9 mouse cellular contexts compared by ENCODE assay signal in genomic region chr6:39445801-39446572, GRCm38 (mm10). TPM values are rescaled to one million over a fixed set of nuclear protein-coding genes. Genes with fewer than 3 reads are reported as not detected.
DNase-seq lines count a peak whose midpoint lies in the region; ATAC-seq and TF ChIP-seq lines count a peak whose summit lies in the region.
"Had no signal": no experiment of that assay in that cellular context is flagged by ENCODE, and none has a peak within 500 bp of the region (broad histone marks: within the 10 kb centered on the region; RNA-seq: fewer than 3 reads in every experiment).

No protein-coding gene starts in this region.

- intact Hi-C loops in heart, adult 2 months (cut with DNase I), result no loop called here
- intact Hi-C loops in left cerebral cortex, postnatal 4 days (cut with DNase I), result no loop called here

- H3K4me2 ChIP-seq in heart, embryonic 13.5 days, result peak overlapping the region; percentile 43
- H3K4me2 ChIP-seq in embryonic facial prominence, embryonic 14.5 days (ENCODE audit: low read depth, low read length), result 0 out of 2 replicates have a peak overlapping the region, but pooled peaks have one; percentile 11
- peak overlapping the region; percentile 20 for H3K4me2 ChIP-seq in liver, embryonic 15.5 days

- WGBS in heart, embryonic 13.5 days, result 16% methylated on average over 19 of the region's 19 CpGs
- WGBS in heart, adult 2 months, result 27% methylated on average over 19 of the region's 19 CpGs
- 11% methylated on average over 19 of the region's 19 CpGs for WGBS in embryonic facial prominence, embryonic 14.5 days
- WGBS in liver, embryonic 15.5 days (ENCODE audit: insufficient replicate concordance), result 25% methylated on average over 19 of the region's 19 CpGs

- TF ChIP-seq EP300 in heart, adult 2 months (IDR thresholded peaks at IDR 0.05; ENCODE audit: insufficient read depth, low read depth, low read length), result no peak

- no peak for TF ChIP-seq POLR2A in heart, adult 2 months (IDR thresholded peaks at IDR 0.05; ENCODE audit: insufficient read depth, low read depth, low read length)

- peak overlapping the region; percentile 22; the same call in 1 of the 2 replicates for H3K4me3 ChIP-seq in heart, embryonic 13.5 days
- no peak overlapping the region for H3K4me3 ChIP-seq in heart, adult 2 months
- peak overlapping the region; percentile 65 for H3K4me3 ChIP-seq in E14TG2a.4 (replicated peaks; ENCODE audit: low read length)
- no peak overlapping the region for H3K4me3 ChIP-seq in embryonic facial prominence, embryonic 14.5 days (ENCODE audit: low read depth, low read length)
- no peak overlapping the region for H3K4me3 ChIP-seq in liver, embryonic 15.5 days (replicated peaks)

- no peak for DNase-seq in heart, adult 2 months
- DNase-seq in embryonic facial prominence, embryonic 14.5 days (ENCODE audit: low spot score), result no peak
- no peak for DNase-seq in left cerebral cortex, postnatal 4 days
- DNase-seq in layer of hippocampus, postnatal 25 days (ENCODE audit: extremely low spot score in 1 of 2, low spot score in 1 of 2), result no peak
- DNase-seq in cerebellum, adult 18-20 months, result no peak
- DNase-seq: layer of hippocampus, adult 9-11 months had no signal

- H3K27ac ChIP-seq in heart, embryonic 13.5 days (replicated peaks), result no peak overlapping the region
- no peak overlapping the region for H3K27ac ChIP-seq in heart, adult 2 months
- no peak overlapping the region for H3K27ac ChIP-seq in embryonic facial prominence, embryonic 14.5 days (replicated peaks; ENCODE audit: low read depth, low read length)
- H3K27ac ChIP-seq in liver, embryonic 15.5 days (replicated peaks), result no peak overlapping the region

- no peak for ATAC-seq in heart, embryonic 13.5 days (ENCODE audit: extremely low read depth, insufficient number of reproducible peaks, low FRiP score, low TSS enrichment)
- ATAC-seq in embryonic facial prominence, embryonic 14.5 days (ENCODE audit: low read depth), result no peak
- ATAC-seq in liver, embryonic 15.5 days (ENCODE audit: insufficient read depth), result no peak

- H3K27me3 ChIP-seq in heart, embryonic 13.5 days (replicated peaks), result no peaks in the 10 kb centered on the region
- no peaks in the 10 kb centered on the region for H3K27me3 ChIP-seq in heart, adult 2 months (ENCODE audit: control insufficient read depth, insufficient read depth, low read length)
- H3K27me3 ChIP-seq in E14TG2a.4 (ENCODE audit: insufficient read depth, low read length), result no peaks in the 10 kb centered on the region
- H3K27me3 ChIP-seq in embryonic facial prominence, embryonic 14.5 days (replicated peaks; ENCODE audit: control insufficient read depth, insufficient read depth, low read length), result no peaks in the 10 kb centered on the region
- peaks cover 31% of the 10 kb centered on the region for H3K27me3 ChIP-seq in liver, embryonic 15.5 days

- H3K79me2 ChIP-seq in heart, adult 2 months (replicated peaks; ENCODE audit: control insufficient read depth, insufficient read depth, low read length), result no peaks in the 10 kb centered on the region

- no peaks in the 10 kb centered on the region for H3K36me3 ChIP-seq in heart, embryonic 13.5 days
- H3K36me3 ChIP-seq in heart, adult 2 months (ENCODE audit: control insufficient read depth, insufficient read depth, low read length), result no peaks in the 10 kb centered on the region
- no peaks in the 10 kb centered on the region for H3K36me3 ChIP-seq in E14TG2a.4 (ENCODE audit: insufficient read depth, low read length)
- H3K36me3 ChIP-seq in embryonic facial prominence, embryonic 14.5 days (ENCODE audit: control insufficient read depth, insufficient read depth, low read length), result no peaks in the 10 kb centered on the region
- no peaks in the 10 kb centered on the region for H3K36me3 ChIP-seq in liver, embryonic 15.5 days (replicated peaks)

- no peaks in the 10 kb centered on the region for H3K9me3 ChIP-seq in heart, embryonic 13.5 days
- H3K9me3 ChIP-seq in E14TG2a.4 (ENCODE audit: low read length), result no peaks in the 10 kb centered on the region
- no peaks in the 10 kb centered on the region for H3K9me3 ChIP-seq in embryonic facial prominence, embryonic 14.5 days (ENCODE audit: control insufficient read depth, low read length)
- H3K9me3 ChIP-seq in liver, embryonic 15.5 days (replicated peaks), result no peaks in the 10 kb centered on the region

- no peak overlapping the region for H3K9ac ChIP-seq in heart, embryonic 13.5 days
- no peak overlapping the region for H3K9ac ChIP-seq in heart, adult 2 months (ENCODE audit: low read depth, low read length)
- H3K9ac ChIP-seq in embryonic facial prominence, embryonic 14.5 days (ENCODE audit: low read depth, low read length), result no peak overlapping the region
- no peak overlapping the region for H3K9ac ChIP-seq in liver, embryonic 15.5 days

- H3K4me1 ChIP-seq in heart, embryonic 13.5 days, result no peaks in the 10 kb centered on the region; the same call in 1 of the 2 replicates
- H3K4me1 ChIP-seq in heart, adult 2 months (ENCODE audit: control insufficient read depth, insufficient read depth, low read length), result no peaks in the 10 kb centered on the region
- H3K4me1 ChIP-seq in E14TG2a.4 (replicated peaks; ENCODE audit: low read depth, low read length), result peaks cover 81% of the 10 kb centered on the region
- H3K4me1 ChIP-seq in embryonic facial prominence, embryonic 14.5 days (ENCODE audit: control insufficient read depth, insufficient read depth, low read length), result no peaks in the 10 kb centered on the region
- H3K4me1 ChIP-seq in liver, embryonic 15.5 days (replicated peaks), result 0 out of 2 replicates have a peak, but pooled peaks cover 3% of the 10 kb centered on the region

- no peak for TF ChIP-seq CTCF in heart, adult 2 months (IDR thresholded peaks at IDR 0.05)
- peak; percentile 34; the same call in 1 of the 2 replicates for TF ChIP-seq CTCF in E14TG2a.4 (conservative IDR thresholded peaks at IDR 0.05; ENCODE audit: low read length)

RNA-seq across cellular contexts. Expression of gene Mkrn1, which starts 25.7 kb away (rescaled TPM):
- 67.2 and 83.4 TPM in 2 replicates for polyA plus RNA-seq in heart, embryonic 13.5 days (2015; fragmentation: Nextera tagmentation; extraction: Ambion mirVana)
- 100 to 1,000 TPM in 1 of 2 experiments, 10 to 100 TPM in 1; 49.3 to 156 TPM for total RNA-seq in heart, adult 2 months (2021)
- 28.9 and 48.8 TPM in 2 replicates for polyA plus RNA-seq in heart, adult 2 months (2012; rRNA removed)
- polyA plus RNA-seq in embryonic facial prominence, embryonic 14.5 days (2014; fragmentation: Nextera tagmentation; extraction: Ambion mirVana), result 67.1 and 72.4 TPM in 2 replicates
- 229 and 259 TPM in 2 replicates for polyA plus RNA-seq in liver, embryonic 15.5 days (2015; fragmentation: Nextera tagmentation; extraction: Ambion mirVana)
- 100 to 1,000 TPM; 178 to 181 TPM for total RNA-seq in left cerebral cortex, postnatal 4 days (2021)
- 100 to 1,000 TPM; 131 to 144 TPM for total RNA-seq in layer of hippocampus, postnatal 25 days (2021)

Comparison
In these comparisons a context has a peak if more than half of its experiments do, and no peak if none do; other contexts are left out.
1. H3K4me3 ChIP-seq: peak in heart, embryonic 13.5 days (single experiment) and E14TG2a.4 (single experiment); none in heart, adult 2 months (single experiment), embryonic facial prominence, embryonic 14.5 days (single experiment) and liver, embryonic 15.5 days (single experiment).
2. Peak in every context shown above with its lines, with median percentiles within 50 percentile points of each other: H3K4me2 ChIP-seq.